27 mouse cellular contexts compared by ENCODE assay signal in genomic region chr3:97035558-97035957, GRCm38 (mm10).
DNase-seq lines count a peak whose midpoint lies in the region; ATAC-seq and TF ChIP-seq lines count a peak whose summit lies in the region.
"Had no signal": no experiment of that assay in that cellular context is flagged by ENCODE, and none has a peak within 500 bp of the region (broad histone marks: within the 10 kb centered on the region; RNA-seq: fewer than 3 reads in every experiment).

No protein-coding gene starts in this region.

- no peaks in the 10 kb centered on the region for H3K9me3 ChIP-seq in heart, embryonic 14.5 days (ENCODE audit: control insufficient read depth, low read length)
- H3K9me3 ChIP-seq in lung, postnatal 0 days (ENCODE audit: low read length), result no peaks in the 10 kb centered on the region
- H3K9me3 ChIP-seq: G1E; hindbrain, embryonic 13.5 days; limb, embryonic 10.5 days; limb, embryonic 15.5 days; liver, embryonic 13.5 days; midbrain, embryonic 13.5 days had no signal

- DNase-seq in heart, adult 18-20 months, result no peak
- no peak for DNase-seq in lung, postnatal 0 days (ENCODE audit: low spot score)
- DNase-seq in lung, postnatal 4 days, result no peak
- no peak for DNase-seq in T-cell, adult 2 months (ENCODE audit: low spot score)
- no peak for DNase-seq in layer of hippocampus, adult 11-12 months (ENCODE audit: low spot score)
- DNase-seq: adrenal gland, postnatal 25 days; cerebellum, adult 11-12 months; cerebellum, adult 9-11 months; gastrocnemius, postnatal 10 days; kidney, adult 9 months; kidney, postnatal 10 days; layer of hippocampus, adult 9-11 months; liver, embryonic 13.5 days; lung, adult 2 months; retina, postnatal 1 day; right cerebral cortex, postnatal 14 days had no signal

- TF ChIP-seq EP300 in lung, postnatal 0 days (IDR thresholded peaks at IDR 0.05), result no peak

- H3K27me3 ChIP-seq in heart, embryonic 14.5 days (ENCODE audit: control insufficient read depth, insufficient read depth, low read length), result peaks cover 11% of the 10 kb centered on the region; the same call in 1 of the 2 replicates
- H3K27me3 ChIP-seq in lung, postnatal 0 days (replicated peaks; ENCODE audit: insufficient read depth, low read length), result no peaks in the 10 kb centered on the region
- H3K27me3 ChIP-seq: liver, embryonic 13.5 days had no signal

- no peak for ATAC-seq in heart, embryonic 14.5 days (ENCODE audit: insufficient number of reproducible peaks, insufficient read depth, low FRiP score, low read depth)
- no peak for ATAC-seq in lung, postnatal 0 days
- peak; percentile 76 for ATAC-seq in common myeloid progenitor, adult 5-6 weeks (replicated peaks; ENCODE audit: low read depth, poor library complexity, severe bottlenecking)
- peak; percentile 24; the same call in 1 of the 2 replicates for ATAC-seq in neutrophil, adult 5-6 weeks (ENCODE audit: extremely low read depth, insufficient number of reproducible peaks, low FRiP score, poor library complexity, severe bottlenecking)
- ATAC-seq: forebrain, embryonic 16.5 days; intestine, embryonic 16.5 days; midbrain, embryonic 13.5 days had no signal

- 0 out of 2 replicates have a peak, but pooled peaks cover 2% of the 10 kb centered on the region for H3K36me3 ChIP-seq in heart, embryonic 14.5 days (ENCODE audit: control insufficient read depth, insufficient read depth, low read length)
- H3K36me3 ChIP-seq in lung, postnatal 0 days (ENCODE audit: insufficient read depth, low read length), result no peaks in the 10 kb centered on the region
- H3K36me3 ChIP-seq: G1E; hindbrain, embryonic 13.5 days; limb, embryonic 10.5 days; limb, embryonic 15.5 days; liver, embryonic 13.5 days; midbrain, embryonic 13.5 days had no signal

- H3K4me2 ChIP-seq in heart, embryonic 14.5 days (ENCODE audit: low read length), result peak overlapping the region; percentile 31; the same call in 1 of the 2 replicates
- no peak overlapping the region for H3K4me2 ChIP-seq in lung, postnatal 0 days (replicated peaks; ENCODE audit: low read depth, low read length)
- H3K4me2 ChIP-seq: hindbrain, embryonic 13.5 days; limb, embryonic 15.5 days; liver, embryonic 13.5 days; midbrain, embryonic 13.5 days had no signal

- no peak for TF ChIP-seq CTCF in lung, postnatal 0 days (IDR thresholded peaks at IDR 0.05)

- peaks cover 35 to 50% of the 10 kb centered on the region in 2 experiments for H3K4me1 ChIP-seq in heart, embryonic 14.5 days (ENCODE audit: control insufficient read depth in 2 of 2, insufficient read depth in 2 of 2, low read length in 2 of 2)
- no peaks in the 10 kb centered on the region; the same call in 1 of the 2 replicates for H3K4me1 ChIP-seq in lung, postnatal 0 days (ENCODE audit: insufficient read depth, low read depth, low read length)
- H3K4me1 ChIP-seq: liver, embryonic 13.5 days had no signal

- H3K9ac ChIP-seq in heart, embryonic 14.5 days (ENCODE audit: low read length), result no peak overlapping the region
- H3K9ac ChIP-seq in lung, postnatal 0 days (replicated peaks; ENCODE audit: low read depth), result no peak overlapping the region
- H3K9ac ChIP-seq: hindbrain, embryonic 13.5 days; limb, embryonic 15.5 days; liver, embryonic 13.5 days; midbrain, embryonic 13.5 days had no signal

- H3K27ac ChIP-seq in heart, embryonic 14.5 days (replicated peaks in 1 of 2; ENCODE audit: control insufficient read depth in 1 of 2, insufficient read depth in 1 of 2, low read depth in 2 of 2, low read length in 2 of 2), result peak overlapping the region; percentile 41 to 83
- H3K27ac ChIP-seq in lung, postnatal 0 days (ENCODE audit: low read length), result peak overlapping the region; percentile 43
- H3K27ac ChIP-seq: hindbrain, embryonic 13.5 days; limb, embryonic 10.5 days; limb, embryonic 15.5 days; liver, embryonic 13.5 days; midbrain, embryonic 13.5 days had no signal

- no peak overlapping the region for H3K4me3 ChIP-seq in heart, embryonic 14.5 days (ENCODE audit: control insufficient read depth in 1 of 2, insufficient read depth in 1 of 2, low read depth in 1 of 2, low read length in 2 of 2)
- no peak overlapping the region for H3K4me3 ChIP-seq in lung, postnatal 0 days (ENCODE audit: low read depth, low read length)
- H3K4me3 ChIP-seq: erythroblast, embryonic 14.5 days; hindbrain, embryonic 13.5 days; limb, embryonic 10.5 days; limb, embryonic 15.5 days; liver, embryonic 13.5 days; midbrain, embryonic 13.5 days had no signal

- 82% methylated on average over 3 of the region's 3 CpGs for WGBS in heart, embryonic 14.5 days
- WGBS in lung, postnatal 0 days, result 81% methylated on average over 3 of the region's 3 CpGs

Comparison
In these comparisons a context has a peak if more than half of its experiments do, and no peak if none do; other contexts are left out.
1. ATAC-seq: peak in common myeloid progenitor, adult 5-6 weeks (single experiment) and neutrophil, adult 5-6 weeks (single experiment); none in heart, embryonic 14.5 days (single experiment) and lung, postnatal 0 days (single experiment).